Mouse (Mus musculus) hindbrain, postnatal 0 days (tissue): ENCODE data around the gene Rnf43. TPM values are rescaled to one million over a fixed set of nuclear protein-coding genes. Genes with fewer than 3 reads are reported as not detected.

ENCODE experiments used
- ATAC-seq: fragments of 200-750 bp; cut with Nextera tagmentation; 2 replicates; pipeline ENCODE4 v1.8.0; 2017; ENCODE audit warnings: mild to moderate bottlenecking, moderate TSS enrichment, moderate library complexity
- DNase-seq: peaks from one replicate; pipeline ENCODE4 v3.0.0-alpha.2; 2015; ENCODE audit warnings: low spot score
- H3K27ac ChIP-seq: fragments of 300-500 bp; sonication (generic); 2 replicates; pipeline ENCODE4 v1.5.1; 2014; ENCODE audit warnings: mild to moderate bottlenecking
- H3K27me3 ChIP-seq: fragments of 300-500 bp; sonication (generic); 2 replicates; pipeline ENCODE4 v1.6.1; 2014; ENCODE audit warnings: low read length, mixed read lengths; ENCODE audit not compliant: insufficient read depth
- H3K36me3 ChIP-seq: fragments of 300-500 bp; sonication (generic); 2 replicates; pipeline ENCODE4 v1.6.1; 2014; ENCODE audit warnings: low read length, mixed read lengths; ENCODE audit not compliant: insufficient read depth
- H3K4me1 ChIP-seq: fragments of 300-500 bp; sonication (generic); 2 replicates; pipeline ENCODE4 v1.6.1; 2014; ENCODE audit warnings: antibody characterized with exemption, low read length, mixed read lengths; ENCODE audit not compliant: insufficient read depth
- H3K4me2 ChIP-seq: fragments of 300-500 bp; sonication (generic); 2 replicates; pipeline ENCODE4 v1.6.1; 2014; ENCODE audit warnings: low read depth, mild to moderate bottlenecking, low read length, moderate library complexity, mixed read lengths
- H3K4me3 ChIP-seq: fragments of 300-500 bp; sonication (generic); 2 replicates; pipeline ENCODE4 v1.5.1; 2014; ENCODE audit warnings: low read length
- H3K9ac ChIP-seq: fragments of 300-500 bp; sonication (generic); replicated peaks from 2 replicates; pipeline ENCODE4 v1.6.1; 2014; ENCODE audit warnings: mild to moderate bottlenecking, low read length, moderate library complexity, mixed read lengths
- H3K9me3 ChIP-seq: fragments of 300-500 bp; sonication (generic); 2 replicates; pipeline ENCODE4 v1.6.1; 2016; ENCODE audit warnings: low read length, mixed read lengths
- CTCF ChIP-seq: IDR thresholded peaks from 2 replicates; pipeline ENCODE4 v1.5.1; 2016; ENCODE audit warnings: antibody characterized with exemption, control low read depth, low read depth
- WGBS: fragments of 180-500 bp; shearing (Covaris S2); extraction: QIAGEN DNeasy Blood & Tissue Kit; methylation state at CpG from one replicate; pipeline ENCODE4 v1.1.7; 2014; 5-methylcytosine and 5-hydroxymethylcytosine counted together
- polyA plus RNA-seq: library from polyadenylated mRNA; unstranded; fragments of >200 nt; fragmentation: Nextera tagmentation; extraction: Ambion mirVana; gene quantifications from 2 replicates; pipeline ENCODE4 v1.2.1, GENCODE M21; 2015
- total RNA-seq: library from RNA; depleted of rRNA; stranded (reverse); fragments of >200 nt; gene quantifications from 2 replicates; pipeline ENCODE4 v1.2.3, GENCODE M21; 2014

Gene Rnf43
- total and polyA plus RNA-seq, 2 experiments from 2014 or later: 0.85 to 10.7 TPM

DNA sequence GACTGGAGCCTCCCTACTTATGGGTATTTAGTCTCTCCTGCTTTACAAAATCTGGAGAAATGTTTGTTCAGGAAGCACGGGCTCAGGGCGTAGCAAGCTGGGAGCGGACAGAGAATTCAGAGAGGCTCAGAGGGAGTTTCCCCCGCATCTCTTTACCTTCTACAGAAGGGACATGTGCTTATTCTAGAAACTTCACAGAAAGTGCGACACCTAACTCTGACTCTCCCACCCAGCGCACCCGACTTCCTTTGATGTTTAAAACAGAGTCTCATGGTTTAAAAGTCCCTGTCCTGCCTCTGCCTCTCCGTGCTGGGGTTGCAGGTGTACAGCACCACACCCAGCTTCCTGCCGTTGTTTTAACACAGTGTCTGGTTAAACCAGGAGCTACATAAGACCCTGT lies 58.3 kb downstream of the Rnf43 start:
- TF ChIP-seq CTCF: no peak
- WGBS: 82% methylated on average over 9 of the region's 9 CpGs
- H3K4me2 ChIP-seq: no peak overlapping the region
- H3K36me3 ChIP-seq: no peaks in the 10 kb centered on the region
- H3K27ac ChIP-seq: no peak overlapping the region
- ATAC-seq: no peak
- H3K9ac ChIP-seq: no peak overlapping the region
- H3K9me3 ChIP-seq: no peaks in the 10 kb centered on the region
- no peak overlapping the region for H3K4me3 ChIP-seq
- no peaks in the 10 kb centered on the region for H3K4me1 ChIP-seq
- no peaks in the 10 kb centered on the region for H3K27me3 ChIP-seq
- DNase-seq: no peak

DNA sequence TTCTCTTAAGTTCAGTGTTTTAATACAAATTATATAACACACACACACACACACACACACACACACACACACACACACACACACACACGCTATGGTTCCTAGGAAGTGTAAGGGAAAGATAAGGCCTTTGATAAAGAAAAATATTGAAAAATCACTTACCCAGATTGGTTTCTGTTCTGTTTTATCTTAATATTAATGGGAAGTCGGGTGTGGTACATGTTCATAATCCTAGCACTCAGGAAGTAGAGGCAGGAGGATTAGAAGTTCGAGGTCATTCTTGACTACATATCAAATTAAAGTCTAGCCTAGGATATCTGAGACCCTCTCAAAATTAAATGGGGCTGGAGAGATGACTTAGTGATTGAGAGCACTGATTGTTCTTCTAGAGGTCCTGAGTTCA lies 59.6 kb downstream of the Rnf43 start:
- H3K9ac ChIP-seq: no peak overlapping the region
- no peaks in the 10 kb centered on the region for H3K4me1 ChIP-seq
- H3K27ac ChIP-seq: no peak overlapping the region
- 89% methylated on average over 3 of the region's 3 CpGs for WGBS
- DNase-seq (no peak), ATAC-seq (no peak)
- H3K36me3 ChIP-seq: no peaks in the 10 kb centered on the region
- H3K4me3 ChIP-seq: no peak overlapping the region
- no peaks in the 10 kb centered on the region for H3K27me3 ChIP-seq
- H3K4me2 ChIP-seq: no peak overlapping the region
- TF ChIP-seq CTCF: no peak
- no peaks in the 10 kb centered on the region for H3K9me3 ChIP-seq

DNA sequence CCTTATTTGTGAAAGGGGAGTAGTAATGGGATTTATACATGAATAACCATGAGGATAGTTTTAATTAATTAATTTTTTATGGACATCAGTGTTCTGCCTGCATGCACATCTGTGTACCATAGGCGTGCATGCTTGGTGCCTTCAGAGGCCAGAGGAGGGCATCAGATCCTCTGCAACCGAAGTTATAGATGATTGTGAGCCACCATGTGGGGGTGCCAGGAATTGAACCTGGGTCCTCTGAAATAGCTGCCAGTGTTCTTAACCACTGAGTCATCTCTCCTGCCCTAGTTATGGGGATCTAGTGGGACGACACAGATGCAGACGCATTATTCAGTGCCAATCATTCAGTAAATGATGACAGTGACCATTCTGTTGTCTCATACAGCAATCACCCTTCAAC lies 60.4 kb downstream of the Rnf43 start:
- Histone ChIP-seq H3K27me3 (no peaks in the 10 kb centered on the region), H3K4me1 (no peaks in the 10 kb centered on the region), H3K4me2 (no peak overlapping the region), H3K27ac (no peak overlapping the region), H3K9me3 (no peaks in the 10 kb centered on the region), H3K36me3 (no peaks in the 10 kb centered on the region), H3K4me3 (no peak overlapping the region), H3K9ac (no peak overlapping the region)
- 81% methylated on average over 4 of the region's 4 CpGs for WGBS
- ATAC-seq (no peak), DNase-seq (no peak)
- no peak for TF ChIP-seq CTCF

DNA sequence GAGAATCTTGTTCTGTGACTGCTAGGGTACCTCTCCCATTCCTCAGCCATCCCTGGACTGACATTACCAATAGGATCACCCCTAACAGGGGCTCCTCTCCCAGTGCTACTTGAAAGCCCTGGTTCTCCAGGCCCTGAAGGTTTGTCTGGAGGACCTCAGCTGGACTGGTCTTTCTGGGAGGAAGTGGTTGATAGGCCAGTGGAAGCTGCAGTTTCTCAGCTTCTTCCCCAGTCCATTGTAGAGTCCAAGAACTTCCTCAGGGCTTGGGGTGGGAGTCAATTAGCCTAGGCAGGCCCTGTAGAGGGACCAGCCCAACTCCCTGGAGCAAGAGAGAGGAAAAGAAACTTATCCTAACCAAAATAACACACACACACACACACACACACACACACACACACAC lies 63.0 kb downstream of the Rnf43 start:
- Histone ChIP-seq H3K9ac (no peak overlapping the region), H3K27ac (no peak overlapping the region), H3K9me3 (no peaks in the 10 kb centered on the region), H3K36me3 (no peaks in the 10 kb centered on the region), H3K4me1 (no peaks in the 10 kb centered on the region), H3K27me3 (no peaks in the 10 kb centered on the region), H3K4me3 (no peak overlapping the region), H3K4me2 (no peak overlapping the region)
- DNase-seq (no peak), ATAC-seq (no peak)
- no peak for TF ChIP-seq CTCF

DNA sequence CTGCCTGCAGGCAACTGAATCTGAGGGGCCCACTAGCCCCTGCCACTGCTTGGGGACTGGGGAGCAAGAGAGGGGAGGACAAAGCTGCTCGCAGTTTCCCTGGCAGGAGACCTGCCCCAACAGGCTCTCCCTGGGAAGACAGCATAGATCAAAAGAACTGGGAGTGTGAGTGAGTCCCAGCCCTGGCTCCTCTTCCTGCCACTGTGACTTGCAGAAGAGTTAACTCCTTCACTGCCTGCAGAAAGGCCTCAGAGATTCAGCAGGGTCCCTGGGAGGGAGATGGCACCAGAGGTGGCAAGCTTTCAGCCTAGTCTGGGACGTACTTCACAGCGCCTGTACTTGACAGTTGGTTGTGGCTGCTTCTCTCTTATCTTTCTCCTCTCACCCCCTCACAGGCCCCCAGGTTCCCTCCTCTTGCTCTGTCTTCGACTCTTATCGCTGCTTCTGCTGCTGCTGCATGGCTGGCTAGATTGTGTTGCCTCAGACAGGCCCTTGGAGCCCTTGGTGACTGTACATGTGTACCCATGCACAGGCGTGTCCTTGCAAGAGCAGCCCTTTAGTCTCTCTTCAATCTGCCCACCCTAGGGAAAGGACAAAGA lies 63.5 kb downstream of the Rnf43 start:
- no peak overlapping the region for H3K9ac ChIP-seq
- H3K4me2 ChIP-seq: no peak overlapping the region
- no peak overlapping the region for H3K27ac ChIP-seq
- H3K4me3 ChIP-seq: no peak overlapping the region
- 19% methylated on average over 6 of the region's 6 CpGs for WGBS
- H3K36me3 ChIP-seq: no peaks in the 10 kb centered on the region
- peak; percentile 70 for ATAC-seq
- H3K27me3 ChIP-seq: no peaks in the 10 kb centered on the region
- no peaks in the 10 kb centered on the region for H3K4me1 ChIP-seq
- no peak for DNase-seq
- no peaks in the 10 kb centered on the region for H3K9me3 ChIP-seq
- peak; percentile 9; the same call in 1 of the 2 replicates for TF ChIP-seq CTCF

DNA sequence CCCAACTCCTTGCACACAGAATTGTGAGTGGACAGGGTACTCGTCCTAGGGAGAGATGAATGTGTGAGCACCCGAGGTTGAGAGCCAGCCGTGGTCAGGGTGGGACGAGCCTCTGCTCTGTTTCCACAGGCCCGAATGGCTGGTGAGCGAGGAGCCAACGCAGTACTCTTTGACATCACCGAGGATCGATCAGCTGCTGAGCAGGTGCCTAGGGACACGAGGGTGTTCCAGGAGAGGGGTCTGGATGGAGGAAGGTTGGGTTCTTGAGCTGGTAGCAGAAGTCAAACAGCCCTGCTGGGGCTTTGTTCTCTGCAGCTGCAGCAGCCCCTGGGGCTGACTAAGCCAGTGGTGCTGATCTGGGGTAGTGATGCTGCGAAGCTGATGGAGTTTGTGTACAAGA lies 64.5 kb downstream of the Rnf43 start:
- WGBS: 64% methylated on average over 11 of the region's 11 CpGs
- TF ChIP-seq CTCF: no peak
- no peak for ATAC-seq

DNA sequence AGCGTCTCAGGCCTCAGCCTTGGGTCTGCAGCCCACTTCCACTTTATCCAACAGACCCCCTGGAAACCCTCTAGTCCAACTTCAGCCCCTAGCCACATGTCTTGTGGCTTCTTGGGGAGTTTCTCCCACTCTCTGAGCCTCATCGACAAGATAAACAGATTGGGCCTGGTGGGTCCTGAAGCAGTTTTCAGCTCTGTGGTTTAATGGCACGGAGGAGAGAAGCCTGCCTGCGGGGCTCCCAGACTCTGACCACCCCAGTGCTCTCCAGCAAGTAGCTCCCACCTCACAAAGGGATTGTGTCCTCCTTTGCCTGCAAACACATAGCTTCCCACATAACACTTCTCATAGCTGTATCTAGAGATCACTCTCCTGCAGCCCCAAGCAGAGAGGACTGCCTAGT lies 64.9 kb downstream of the Rnf43 start:
- H3K27me3 ChIP-seq: no peaks in the 10 kb centered on the region
- no peaks in the 10 kb centered on the region for H3K4me1 ChIP-seq
- TF ChIP-seq CTCF: no peak
- H3K27ac ChIP-seq: no peak overlapping the region
- no peak overlapping the region for H3K4me3 ChIP-seq
- H3K36me3 ChIP-seq: no peaks in the 10 kb centered on the region
- no peak for DNase-seq
- no peak for ATAC-seq
- H3K9me3 ChIP-seq: no peaks in the 10 kb centered on the region
- 60% methylated on average over 4 of the region's 4 CpGs for whole genome bisulfite sequencing
- H3K4me2 ChIP-seq: no peak overlapping the region
- H3K9ac ChIP-seq: no peak overlapping the region

More for the DNA sequence above, 64.5 kb downstream of the Rnf43 start:
- Histone ChIP-seq H3K4me1 (no peaks in the 10 kb centered on the region), H3K9ac (no peak overlapping the region), H3K27me3 (no peaks in the 10 kb centered on the region), H3K4me2 (no peak overlapping the region), H3K27ac (no peak overlapping the region), H3K36me3 (no peaks in the 10 kb centered on the region), H3K9me3 (no peaks in the 10 kb centered on the region), H3K4me3 (no peak overlapping the region)
- DNase-seq: no peak
